Mouse (Mus musculus): ENCODE measurements around the gene Dnah2. TPM values are rescaled to one million over a fixed set of nuclear protein-coding genes. Genes with fewer than 3 reads are reported as not detected.
A peak's percentile ranks its signal among the peaks of the same experiment; 100 is the strongest.

Gene Dnah2
- polyA plus RNA-seq, 1 experiment from 2014 or later: 1.9 TPM

DNA sequence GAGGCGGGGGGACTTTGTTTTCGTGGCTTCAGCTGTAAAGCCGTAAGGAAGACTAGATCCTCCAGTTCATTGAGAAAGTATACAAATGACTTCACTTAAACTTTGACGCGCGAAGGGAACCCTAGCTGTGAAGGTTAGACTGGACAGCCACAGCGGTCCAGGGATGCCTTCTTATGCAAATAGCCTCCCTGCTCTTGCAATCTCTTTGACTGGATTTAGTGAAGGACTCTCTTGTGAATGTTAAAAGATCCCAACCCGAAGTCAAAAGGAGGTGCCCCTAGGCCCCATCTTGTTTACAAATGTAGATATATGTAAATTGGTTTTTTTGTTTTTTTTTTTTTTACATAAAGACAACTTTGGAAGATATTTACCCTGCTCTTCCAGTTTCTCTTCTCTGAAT is 32.9 kb upstream of the Dnah2 start:
- H3K9ac ChIP-seq (replicated peaks): peak overlapping the region; percentile 82
- H3K9me3 ChIP-seq: no peaks in the 10 kb centered on the region
- H3K36me3 ChIP-seq: peaks cover 4% of the 10 kb centered on the region; the same call in 1 of the 2 replicates
- peak overlapping the region; percentile 94 for H3K27ac ChIP-seq (replicated peaks)
- ATAC-seq (ENCODE audit: low FRiP score, low read depth): no peak
- H3K4me2 ChIP-seq (replicated peaks): peak overlapping the region; percentile 87
- peaks cover 33% of the 10 kb centered on the region for H3K4me1 ChIP-seq
- under 1% methylated on average over 8 of the region's 8 CpGs for WGBS
- H3K4me3 ChIP-seq: peak overlapping the region; percentile 82
- H3K27me3 ChIP-seq: no peaks in the 10 kb centered on the region

DNA sequence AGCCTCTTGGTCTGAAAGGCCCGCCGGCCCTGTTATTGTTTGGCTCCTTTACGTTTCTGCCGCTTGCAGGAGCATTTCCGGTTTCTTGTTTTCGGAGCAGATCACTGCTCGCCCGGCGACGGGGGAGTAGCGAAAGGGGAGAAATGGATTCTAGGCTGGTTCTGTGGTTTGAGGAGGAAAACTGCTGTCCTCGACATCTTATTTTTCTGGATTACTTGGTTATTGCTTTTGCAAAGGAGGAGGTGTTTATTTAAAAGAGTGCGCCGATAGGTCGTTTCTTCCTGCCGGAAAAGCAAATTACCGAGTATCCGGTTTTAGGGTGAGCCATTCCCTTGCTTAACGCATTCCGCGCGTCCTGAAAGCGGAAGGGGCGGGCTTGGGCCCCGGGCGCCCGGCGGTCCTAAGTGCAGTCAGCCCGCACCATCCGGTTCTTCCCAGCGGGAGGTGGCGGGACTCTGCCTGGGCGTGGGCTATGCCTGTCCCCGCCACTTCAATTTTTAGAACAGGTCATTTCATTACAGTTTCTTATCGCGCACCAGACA is 32.3 kb upstream of the Dnah2 start:
- Histone ChIP-seq H3K9me3 (no peaks in the 10 kb centered on the region), H3K36me3 (no peaks in the 10 kb centered on the region), H3K4me1 (peaks cover 39% of the 10 kb centered on the region), H3K4me2 (replicated peaks) (peak overlapping the region; percentile 87), H3K9ac (replicated peaks) (peak overlapping the region; percentile 82), H3K4me3 (peak overlapping the region; percentile 82), H3K27ac (replicated peaks) (peak overlapping the region; percentile 94), H3K27me3 (no peaks in the 10 kb centered on the region)
- peak; percentile 84 for ATAC-seq (ENCODE audit: low FRiP score, low read depth)
- WGBS: under 1% methylated on average over 36 of the region's 36 CpGs

DNA sequence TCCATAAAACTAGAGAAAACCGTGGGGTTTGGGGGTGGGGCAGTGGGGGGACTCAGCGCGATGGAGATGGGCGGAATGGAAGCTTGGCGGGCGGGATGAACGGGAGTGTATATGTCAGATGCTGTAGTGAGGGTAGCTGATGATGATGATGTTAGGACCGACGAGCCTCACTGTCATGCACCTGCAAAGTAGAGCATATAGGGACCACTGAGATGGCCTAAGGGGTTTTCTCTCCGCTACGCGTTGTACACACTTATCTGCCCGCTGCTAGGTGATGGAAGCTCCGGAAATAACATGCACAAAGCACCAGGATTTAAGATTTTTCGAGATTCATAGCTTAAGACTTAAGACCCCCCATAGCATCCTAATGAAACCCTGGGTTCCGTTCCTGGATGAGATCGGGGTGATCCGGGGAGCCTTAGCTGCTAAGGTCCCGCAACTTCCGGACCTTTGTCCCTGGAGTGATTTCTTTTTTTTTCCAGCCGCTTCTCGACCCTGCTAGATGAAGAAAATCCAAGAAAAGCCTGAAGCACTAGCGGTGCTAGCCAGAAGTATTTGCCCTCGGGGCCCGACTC is 31.7 kb upstream of the Dnah2 start:
- peak overlapping the region; percentile 82 for H3K4me3 ChIP-seq
- H3K4me2 ChIP-seq (replicated peaks): peak overlapping the region; percentile 87
- no peaks in the 10 kb centered on the region; the same call in none of the 2 replicates for H3K36me3 ChIP-seq
- no peaks in the 10 kb centered on the region for H3K9me3 ChIP-seq
- peak; percentile 8; the same call in 1 of the 2 replicates for ATAC-seq (ENCODE audit: low FRiP score, low read depth)
- under 1% methylated on average over 25 of the region's 25 CpGs for WGBS
- H3K9ac ChIP-seq (replicated peaks): peak overlapping the region; percentile 82
- no peaks in the 10 kb centered on the region for H3K27me3 ChIP-seq
- peaks cover 42% of the 10 kb centered on the region for H3K4me1 ChIP-seq
- peak overlapping the region; percentile 94 for H3K27ac ChIP-seq (replicated peaks)

DNA sequence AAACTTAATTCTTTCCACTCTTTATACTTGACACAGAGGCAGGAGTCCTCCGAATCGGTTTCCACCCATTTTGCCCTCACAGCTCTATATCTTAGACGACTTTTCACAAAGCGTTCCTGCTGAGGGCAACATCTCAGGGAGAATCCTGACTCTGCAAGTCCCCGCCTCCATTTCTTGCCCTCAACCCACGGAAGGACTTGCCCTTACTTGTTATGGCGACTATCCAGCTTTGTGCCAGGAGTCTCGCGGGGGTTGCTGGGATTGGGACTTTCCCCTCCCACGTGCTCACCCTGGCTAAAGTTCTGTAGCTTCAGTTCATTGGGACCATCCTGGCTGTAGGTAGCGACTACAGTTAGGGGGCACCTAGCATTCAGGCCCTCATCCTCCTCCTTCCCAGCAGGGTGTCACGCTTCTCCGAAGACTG is 31.2 kb upstream of the Dnah2 start, which contains the start of the genes Wrap53 and Trp53:
Gene Wrap53 (minus strand): TSS at position 165 of the 424 bp plus-strand sequence.
Gene Trp53 (plus strand): TSS at position 269 of the 424 bp plus-strand sequence.
- H3K9ac ChIP-seq (replicated peaks): peak within 1 kb of the TSS; percentile 82
- peaks cover 47% of the 10 kb centered on the region for H3K4me1 ChIP-seq
- H3K36me3 ChIP-seq: peaks cover 3% of the 10 kb centered on the region
- ATAC-seq (ENCODE audit: low FRiP score, low read depth): peak; percentile 60
- H3K27me3 ChIP-seq: no peaks in the 10 kb centered on the region
- peak within 1 kb of the TSS; percentile 87 for H3K4me2 ChIP-seq (replicated peaks)
- 0% methylated on average over 13 of the region's 13 CpGs for WGBS
- peak within 1 kb of the TSS; percentile 94 for H3K27ac ChIP-seq (replicated peaks)
- H3K9me3 ChIP-seq: no peaks in the 10 kb centered on the region
- H3K4me3 ChIP-seq: peak within 1 kb of the TSS; percentile 82

DNA sequence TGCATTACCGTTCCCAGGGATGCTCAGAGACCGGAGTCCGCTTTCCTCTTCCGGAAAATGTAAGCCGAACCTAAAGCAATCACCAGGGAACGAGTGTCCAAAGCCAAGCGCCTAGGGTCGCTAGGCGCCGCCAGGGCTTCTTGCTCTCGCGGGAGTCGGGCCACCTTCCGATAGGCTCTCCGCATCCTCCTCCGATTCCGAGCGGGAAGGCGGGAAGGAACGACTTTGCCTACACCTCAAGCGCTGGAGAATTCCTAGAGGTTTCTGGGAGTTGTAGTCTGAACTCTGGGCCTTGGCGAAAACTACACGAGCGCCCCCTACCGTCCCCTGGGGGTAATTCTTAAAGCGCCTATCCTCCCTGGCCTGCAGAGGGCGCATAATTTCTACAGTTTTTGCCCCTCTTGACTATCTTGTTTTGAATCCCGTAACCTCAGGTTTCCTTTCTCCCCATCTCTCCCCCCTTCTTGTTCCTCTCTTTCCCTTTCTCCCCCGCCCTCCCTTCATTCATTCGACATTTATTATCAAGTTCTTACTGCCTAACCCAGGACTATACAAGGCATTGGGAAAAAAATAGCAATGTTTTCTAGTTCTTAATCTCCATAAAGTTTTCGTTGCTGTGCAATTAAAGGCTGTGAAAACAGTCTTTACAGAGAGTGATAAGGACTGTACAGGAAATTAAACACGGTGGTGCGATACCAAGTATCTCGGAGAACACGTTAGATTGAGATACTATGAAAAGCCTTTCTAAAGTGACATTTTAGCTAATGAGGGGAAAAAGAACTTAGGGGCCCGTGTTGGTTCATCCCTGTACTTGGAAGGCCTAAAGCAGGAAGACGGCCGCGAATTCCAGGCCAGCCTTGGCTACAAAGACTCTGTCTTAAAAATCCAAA is 30.5 kb upstream of the Dnah2 start:
- H3K9me3 ChIP-seq: no peaks in the 10 kb centered on the region
- H3K27ac ChIP-seq (replicated peaks): peak overlapping the region; percentile 94
- peaks cover 43% of the 10 kb centered on the region for H3K4me1 ChIP-seq
- peak overlapping the region; percentile 82 for H3K9ac ChIP-seq (replicated peaks)
- H3K27me3 ChIP-seq: no peaks in the 10 kb centered on the region
- peak overlapping the region; percentile 82 for H3K4me3 ChIP-seq
- H3K4me2 ChIP-seq (replicated peaks): peak overlapping the region; percentile 87
- peak; percentile 85 for ATAC-seq (ENCODE audit: low FRiP score, low read depth)
- peaks cover 6% of the 10 kb centered on the region for H3K36me3 ChIP-seq
- 2% methylated on average over 39 of the region's 39 CpGs for WGBS

DNA sequence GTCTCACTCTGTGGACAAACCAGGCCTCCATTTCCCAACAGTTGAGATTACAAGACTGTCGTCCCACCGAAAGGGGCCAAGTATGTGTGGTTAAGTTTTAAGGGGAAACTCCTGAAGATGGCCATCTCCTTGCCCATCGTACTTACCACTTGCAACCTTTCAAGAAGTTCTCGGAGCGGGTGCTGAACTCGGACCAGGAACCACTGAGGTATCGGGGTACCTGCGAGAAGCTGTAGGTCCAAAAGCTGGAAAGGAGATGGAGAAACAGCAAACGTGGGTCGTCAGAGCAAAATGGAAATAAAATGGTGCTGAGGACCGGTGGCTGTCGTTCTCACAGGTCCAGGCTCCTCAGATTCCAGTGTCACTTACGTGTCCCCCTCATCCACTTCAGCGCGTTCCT is 29.4 kb upstream of the Dnah2 start:
- Histone ChIP-seq H3K27me3 (no peaks in the 10 kb centered on the region), H3K9ac (replicated peaks) (peak overlapping the region; percentile 82), H3K9me3 (no peaks in the 10 kb centered on the region), H3K4me3 (peak overlapping the region; percentile 82), H3K4me2 (replicated peaks) (peak overlapping the region; percentile 87), H3K36me3 (peaks cover 11% of the 10 kb centered on the region), H3K27ac (replicated peaks) (no peak overlapping the region), H3K4me1 (peaks cover 43% of the 10 kb centered on the region)
- ATAC-seq (ENCODE audit: low FRiP score, low read depth): no peak
- WGBS: 16% methylated on average over 15 of the region's 15 CpGs

DNA sequence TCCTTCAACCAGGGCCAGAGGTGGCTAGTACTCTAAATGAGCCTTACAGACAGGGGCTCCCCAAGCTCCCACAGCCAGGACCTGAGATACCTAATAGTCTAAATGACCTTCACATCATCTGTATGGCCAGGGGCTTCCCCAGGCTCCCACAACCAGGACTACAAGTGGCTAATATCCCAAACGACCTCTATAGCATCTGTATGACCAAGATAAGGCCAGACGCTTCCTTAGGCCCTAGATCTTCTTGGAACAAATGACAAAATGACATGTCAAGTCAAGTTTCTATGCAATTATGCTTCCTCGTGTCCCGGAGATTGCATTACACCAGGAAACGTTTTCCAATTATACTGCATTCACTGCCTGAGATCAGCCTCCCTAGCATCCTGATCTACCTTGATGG is 27.4 kb upstream of the Dnah2 start:
- no peaks in the 10 kb centered on the region for H3K9me3 ChIP-seq
- no peak for ATAC-seq (ENCODE audit: low FRiP score, low read depth)
- no peak overlapping the region for H3K27ac ChIP-seq (replicated peaks)
- H3K4me2 ChIP-seq (replicated peaks): no peak overlapping the region
- peaks cover 30% of the 10 kb centered on the region for H3K36me3 ChIP-seq
- H3K4me3 ChIP-seq: no peak overlapping the region
- no peaks in the 10 kb centered on the region for H3K27me3 ChIP-seq
- H3K4me1 ChIP-seq: peaks cover 35% of the 10 kb centered on the region
- no peak overlapping the region for H3K9ac ChIP-seq (replicated peaks)
- 76% methylated on average over 5 of the region's 5 CpGs for WGBS

DNA sequence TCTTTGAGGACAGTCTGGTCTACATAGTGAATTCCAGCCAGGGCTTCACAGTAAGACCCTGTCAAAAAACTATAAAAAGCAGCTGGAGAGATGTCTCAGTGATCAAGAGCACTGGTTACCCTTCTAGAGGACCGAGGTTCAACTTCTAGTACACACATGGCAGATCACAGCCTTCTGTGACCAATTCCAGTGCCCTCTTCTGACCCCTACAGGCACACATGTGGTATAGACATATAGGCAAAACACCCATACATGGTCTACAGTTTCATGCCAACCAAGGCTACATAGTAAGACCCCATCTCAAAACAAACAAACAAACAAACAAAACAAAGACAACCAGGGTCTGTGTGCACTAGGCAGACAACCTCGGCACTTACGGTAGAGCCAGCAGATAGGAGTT is 26.3 kb upstream of the Dnah2 start:
- H3K4me3 ChIP-seq: no peak overlapping the region
- WGBS: 65% methylated on average over 3 of the region's 3 CpGs
- H3K36me3 ChIP-seq: peaks cover 40% of the 10 kb centered on the region

DNA sequence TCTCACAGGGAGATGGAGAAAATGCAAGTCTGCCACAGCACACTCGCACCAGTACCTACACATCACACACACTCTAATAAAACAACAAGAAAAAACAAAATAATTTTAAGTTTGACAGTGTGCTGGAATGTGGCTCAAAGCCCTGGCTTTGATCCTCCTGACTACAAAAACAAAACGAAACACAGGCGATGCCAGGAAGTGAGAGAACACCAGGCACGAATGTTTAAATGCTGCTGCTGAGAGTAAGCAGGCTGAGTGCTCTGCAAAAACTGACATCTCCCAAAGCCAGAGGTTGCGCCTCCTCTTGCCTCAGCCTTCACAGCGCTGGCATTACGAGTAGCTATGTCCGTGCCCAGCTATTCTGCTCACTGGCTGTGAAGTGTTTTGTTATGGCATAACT is 16.2 kb upstream of the Dnah2 start:
- no peak overlapping the region for H3K4me2 ChIP-seq (replicated peaks)
- no peak overlapping the region for H3K4me3 ChIP-seq
- H3K36me3 ChIP-seq: peaks cover 46% of the 10 kb centered on the region
- no peak for ATAC-seq (ENCODE audit: low FRiP score, low read depth)
- no peak overlapping the region for H3K27ac ChIP-seq (replicated peaks)
- H3K9ac ChIP-seq (replicated peaks): no peak overlapping the region
- WGBS: 82% methylated on average over 8 of the region's 8 CpGs
- H3K9me3 ChIP-seq: no peaks in the 10 kb centered on the region
- H3K4me1 ChIP-seq: peaks cover 21% of the 10 kb centered on the region
- peaks cover 6% of the 10 kb centered on the region; the same call in 1 of the 2 replicates for H3K27me3 ChIP-seq

More for the DNA sequence above, 26.3 kb upstream of the Dnah2 start:
- H3K4me1 ChIP-seq: peaks cover 35% of the 10 kb centered on the region
- H3K9ac ChIP-seq (replicated peaks): no peak overlapping the region
- H3K27ac ChIP-seq (replicated peaks): no peak overlapping the region
- no peaks in the 10 kb centered on the region for H3K9me3 ChIP-seq
- H3K27me3 ChIP-seq: no peaks in the 10 kb centered on the region
- no peak overlapping the region for H3K4me2 ChIP-seq (replicated peaks)
- no peak for ATAC-seq (ENCODE audit: low FRiP score, low read depth)

DNA sequence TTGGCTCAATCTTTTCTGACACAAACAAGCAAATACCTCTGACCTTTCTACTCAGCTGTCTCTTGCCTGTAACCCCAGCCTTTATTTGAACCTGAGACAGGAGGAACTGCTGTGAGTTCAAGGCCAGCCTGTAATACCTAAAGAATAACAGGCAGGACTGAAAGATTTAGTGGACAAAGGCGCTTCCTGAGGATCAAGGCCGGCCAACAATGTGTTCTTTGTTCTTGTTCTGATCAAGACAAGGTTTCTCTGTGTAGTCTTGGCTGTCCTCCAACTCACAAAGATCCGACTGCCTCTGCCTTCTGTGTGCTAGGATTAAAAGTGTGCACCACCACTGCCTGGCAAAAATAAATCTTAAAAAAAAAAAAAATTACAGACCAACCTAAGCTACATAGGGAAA is 15.5 kb upstream of the Dnah2 start:
- no peak overlapping the region for H3K4me2 ChIP-seq (replicated peaks)
- no peak for ATAC-seq (ENCODE audit: low FRiP score, low read depth)
- H3K27me3 ChIP-seq: peaks cover 6% of the 10 kb centered on the region; the same call in 1 of the 2 replicates
- WGBS: 45% methylated on average over 3 of the region's 3 CpGs
- H3K36me3 ChIP-seq: peaks cover 39% of the 10 kb centered on the region
- no peak overlapping the region for H3K4me3 ChIP-seq
- peaks cover 27% of the 10 kb centered on the region for H3K4me1 ChIP-seq
- H3K27ac ChIP-seq (replicated peaks): no peak overlapping the region
- no peaks in the 10 kb centered on the region for H3K9me3 ChIP-seq
- H3K9ac ChIP-seq (replicated peaks): no peak overlapping the region

DNA sequence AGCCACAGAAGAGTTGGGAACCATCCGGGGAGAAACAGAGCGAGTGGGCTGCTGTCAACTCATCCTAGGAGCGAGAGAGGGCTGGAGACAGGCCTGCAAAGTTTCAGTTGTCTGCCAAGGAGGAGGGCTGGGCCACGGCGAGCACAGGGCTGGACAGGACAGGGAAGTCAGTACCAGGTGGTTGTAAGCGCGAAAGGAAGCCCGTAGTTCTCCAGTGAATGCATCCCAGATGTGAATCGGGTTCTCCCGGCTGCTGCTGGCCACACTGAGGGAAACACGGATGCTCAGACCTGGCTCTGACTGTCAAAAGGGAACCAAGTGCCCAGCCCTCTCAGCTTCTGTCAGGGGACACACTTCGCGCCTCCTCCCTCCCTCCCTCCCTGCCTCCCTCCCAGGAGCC is 14.5 kb upstream of the Dnah2 start:
- WGBS: 87% methylated on average over 13 of the region's 13 CpGs
- Histone ChIP-seq H3K27ac (replicated peaks) (no peak overlapping the region), H3K4me3 (no peak overlapping the region), H3K4me2 (replicated peaks) (no peak overlapping the region), H3K4me1 (peaks cover 37% of the 10 kb centered on the region), H3K9ac (replicated peaks) (no peak overlapping the region), H3K36me3 (peaks cover 34% of the 10 kb centered on the region), H3K27me3 (peaks cover 6% of the 10 kb centered on the region; the same call in 1 of the 2 replicates), H3K9me3 (no peaks in the 10 kb centered on the region)
- ATAC-seq (ENCODE audit: low FRiP score, low read depth): no peak

Data from midbrain, embryonic 12.5 days (tissue).